Mouse (Mus musculus) testis, adult 2 months (tissue): ENCODE results near the gene Rgl2.
"Not testable (repeated sequence)": the region's sequence is repeated elsewhere in the genome, so short reads cannot be mapped to it uniquely, and the experiment has no call there.

Experiments
- CTCF ChIP-seq: fragments of 200-500 bp; IDR thresholded peaks from 2 replicates; pipeline ENCODE4 v1.5.1; 2012; ENCODE audit warnings: low read depth, mild to moderate bottlenecking, inconsistent platforms, low read length, moderate library complexity; ENCODE audit not compliant: control insufficient read depth, insufficient read depth, insufficient replicate concordance
- POLR2A ChIP-seq: fragments of 200-500 bp; IDR thresholded peaks from 2 replicates; pipeline ENCODE4 v1.6.1; 2012; ENCODE audit warnings: low read depth, mild to moderate bottlenecking, inconsistent platforms, low read length, moderate library complexity; ENCODE audit not compliant: control insufficient read depth

DNA sequence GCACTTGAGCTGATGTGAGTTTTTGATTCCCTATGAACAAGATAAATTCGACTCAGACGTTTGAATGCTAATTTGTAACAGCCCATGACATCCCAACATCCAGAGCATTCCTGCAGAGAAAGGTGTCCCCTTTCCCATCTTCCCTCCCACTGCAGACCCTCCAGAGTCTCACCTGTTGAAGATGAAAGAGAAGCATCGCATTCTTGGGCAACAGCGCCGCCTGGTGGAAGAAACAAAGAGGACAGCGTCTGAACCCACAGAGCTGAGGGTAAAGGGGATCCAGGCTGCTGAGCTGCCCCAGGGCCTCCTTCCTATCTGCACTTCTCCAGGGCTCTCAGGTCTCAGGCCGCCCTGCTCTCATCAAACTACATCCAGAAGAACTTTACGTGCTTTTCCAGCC is 52.8 kb downstream of the Rgl2 start:
- TF ChIP-seq POLR2A = not testable (repeated sequence)
- peak; percentile 68; the same call in 1 of the 2 replicates for TF ChIP-seq CTCF
